Mouse (Mus musculus): ENCODE results near the gene Cacng6.
"Not testable (repeated sequence)": the region's sequence is repeated elsewhere in the genome, so short reads cannot be mapped to it uniquely, and the experiment has no call there.

The Cacng6 gene

DNA sequence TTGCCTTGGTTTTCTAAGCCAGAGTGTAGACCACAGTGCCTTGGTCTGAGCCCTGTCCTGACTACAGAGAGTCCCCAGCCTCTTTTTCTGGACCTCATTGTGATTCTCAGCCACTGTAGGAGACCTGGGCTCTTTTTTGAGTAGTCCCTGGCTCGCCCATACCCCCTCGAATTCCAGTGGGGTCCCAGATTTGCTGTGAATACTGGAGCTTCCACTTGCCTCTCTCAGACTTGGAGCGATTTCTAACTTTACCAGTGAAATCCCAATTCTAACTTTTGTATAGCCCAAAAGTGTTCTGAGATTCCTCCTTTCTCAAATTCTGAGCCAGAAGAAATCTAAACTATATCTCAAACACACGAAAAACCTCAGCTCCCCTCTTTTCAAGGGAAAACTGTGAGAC is at the start of gene Cacng6:
TSS of gene Cacng6 (plus strand) at position 301 of the 400 bp plus-strand sequence.
- in situ Hi-C loops (cut with MboI) = no loop called here

DNA sequence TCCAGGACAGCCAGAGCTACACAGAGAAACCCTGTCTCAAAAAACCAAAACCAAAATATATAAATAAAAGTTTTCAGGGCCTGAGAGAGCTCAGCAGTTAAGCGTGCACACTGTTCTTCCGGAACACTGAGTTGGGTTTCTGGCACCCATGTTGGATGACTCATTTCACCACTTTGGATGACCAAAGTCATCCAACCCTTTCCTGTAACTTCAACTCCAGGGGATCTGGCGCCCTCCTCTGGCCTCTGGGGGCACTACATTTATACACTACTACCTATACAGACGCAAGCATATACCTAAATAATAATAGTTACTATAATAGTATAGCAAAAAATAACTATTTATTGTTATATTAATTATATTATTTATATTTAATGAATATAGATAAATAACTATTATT is 47.2 kb upstream of the Cacng6 start:
- in situ Hi-C loops (cut with MboI) = no loop called here

- in situ Hi-C loops (cut with MboI) = no loop called here
These were observed 41.9 kb upstream of the Cacng6 start for GRCm38 (mm10) chr7:3382123-3382522.

DNA sequence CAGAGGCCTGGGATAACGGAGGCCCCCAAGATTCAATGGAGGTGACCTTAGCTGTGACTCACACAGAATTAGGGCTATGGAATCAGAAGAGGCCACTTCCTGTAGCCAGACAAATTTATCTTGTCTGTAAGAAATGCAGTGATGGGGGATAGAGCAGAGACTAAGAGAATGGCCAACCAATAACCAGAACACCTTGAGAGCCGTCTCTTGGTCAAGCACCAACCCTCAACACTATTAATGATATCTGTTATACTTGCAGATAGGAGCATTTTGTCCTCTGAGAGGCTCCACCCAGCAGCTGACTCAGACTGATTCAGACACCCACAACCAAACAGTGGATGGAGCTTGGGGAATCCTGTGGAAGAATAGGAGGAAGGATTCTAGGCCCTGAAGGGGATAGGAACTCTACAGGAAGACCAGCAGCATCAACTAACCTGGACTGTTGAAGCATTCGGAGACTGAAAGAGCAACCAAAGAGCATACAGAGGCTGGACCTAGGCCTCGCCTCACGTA is 39.1 kb upstream of the Cacng6 start:
- in situ Hi-C loops (cut with MboI) = no loop called here

DNA sequence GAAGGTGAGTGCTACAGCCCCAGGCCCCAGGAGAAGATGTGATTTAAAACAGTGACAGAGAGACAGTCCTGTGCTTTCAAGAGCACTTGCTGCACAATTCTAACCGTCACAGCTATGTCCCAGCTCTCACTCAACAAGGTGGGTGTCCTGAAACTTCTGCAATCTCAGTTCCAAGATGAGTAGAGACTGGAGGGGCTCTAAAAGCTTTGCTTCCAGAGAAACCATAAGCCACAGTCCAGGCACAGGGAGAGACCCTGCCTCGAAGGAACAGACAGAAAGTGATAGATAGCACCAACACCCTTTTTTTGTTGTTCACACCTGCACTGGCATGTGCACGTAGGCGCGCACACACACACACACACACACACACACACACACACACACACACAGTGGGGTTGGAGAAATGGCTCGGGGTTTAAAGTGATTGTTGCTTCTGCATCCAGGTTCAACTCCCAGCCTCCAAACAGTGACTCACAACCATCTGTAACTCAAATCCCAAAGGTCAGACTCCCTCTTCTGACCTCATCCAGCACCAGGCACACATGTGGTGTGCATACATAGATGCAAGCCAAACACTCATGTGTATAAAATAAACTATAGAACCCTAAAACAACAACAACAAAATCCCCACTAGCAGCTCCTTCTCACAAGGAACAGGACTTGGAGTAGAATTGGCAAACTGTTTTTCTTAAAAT is 37.8 kb upstream of the Cacng6 start:
- in situ Hi-C loops (cut with MboI) = no loop called here

DNA sequence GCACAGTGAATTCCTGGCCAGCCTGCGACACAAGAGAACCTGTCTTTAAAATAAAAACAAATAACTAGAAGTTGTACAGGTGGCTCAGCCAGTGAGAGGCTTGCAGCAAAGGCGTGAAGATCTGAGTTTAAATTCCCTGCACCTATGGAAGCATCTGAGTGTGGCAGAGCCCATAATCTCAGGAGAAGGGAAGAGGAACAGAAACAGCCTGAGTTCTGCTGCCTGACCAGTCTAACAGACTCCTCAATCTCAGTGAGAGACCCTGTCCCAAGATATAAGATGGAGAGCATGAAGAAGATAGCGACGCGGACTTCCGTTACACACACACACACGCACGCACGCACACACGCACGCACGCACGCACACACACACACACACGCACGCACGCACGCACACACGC is 36.2 kb upstream of the Cacng6 start:
- in situ Hi-C loops (cut with MboI) = no loop called here

GRCm38 (mm10) chr7:3388885-3389284 is 35.1 kb upstream of the Cacng6 start:
- in situ Hi-C loops (cut with MboI) = no loop called here

GRCm38 (mm10) chr7:3389444-3390412 is 34.3 kb upstream of the Cacng6 start:
- in situ Hi-C loops (cut with MboI) = no loop called here

DNA sequence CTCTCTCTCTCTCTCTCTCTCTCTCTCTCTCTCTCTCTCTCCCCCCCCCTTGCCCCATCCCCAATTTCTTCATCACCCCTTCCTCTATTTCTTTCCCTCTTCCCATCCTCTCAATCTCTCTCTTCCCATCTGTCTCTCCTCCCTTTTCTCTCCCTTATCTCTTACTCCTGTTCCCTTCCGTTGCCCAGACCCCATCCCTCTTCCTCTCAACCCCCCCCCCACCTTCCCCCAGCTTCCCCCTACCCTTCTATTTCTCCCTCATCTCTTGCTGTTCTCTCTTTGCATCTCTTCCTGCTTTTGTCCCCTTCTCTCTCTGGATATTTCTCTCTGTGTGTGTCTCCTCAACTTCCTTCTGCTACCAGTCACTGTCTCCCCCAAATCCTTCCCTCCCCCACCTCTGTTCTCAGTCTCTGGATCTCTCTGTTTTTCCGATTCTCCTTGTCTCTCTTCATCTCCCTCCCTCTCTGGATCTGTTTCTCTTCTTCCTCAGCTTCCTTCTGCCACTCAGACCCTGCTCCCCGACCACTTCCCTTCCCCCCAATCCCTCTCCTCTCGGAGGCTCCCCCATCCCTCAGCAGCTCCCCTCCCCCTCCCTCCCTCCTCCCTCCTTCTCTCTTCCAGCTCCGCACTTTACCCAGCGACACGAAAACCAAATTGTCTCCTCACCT is 33.4 kb upstream of the Cacng6 start, which contains the start of gene Cacng8:
TSS of gene Cacng8 (plus strand) at position 271 of the 668 bp plus-strand sequence.
- in situ Hi-C loops (cut with MboI) = no loop called here

DNA sequence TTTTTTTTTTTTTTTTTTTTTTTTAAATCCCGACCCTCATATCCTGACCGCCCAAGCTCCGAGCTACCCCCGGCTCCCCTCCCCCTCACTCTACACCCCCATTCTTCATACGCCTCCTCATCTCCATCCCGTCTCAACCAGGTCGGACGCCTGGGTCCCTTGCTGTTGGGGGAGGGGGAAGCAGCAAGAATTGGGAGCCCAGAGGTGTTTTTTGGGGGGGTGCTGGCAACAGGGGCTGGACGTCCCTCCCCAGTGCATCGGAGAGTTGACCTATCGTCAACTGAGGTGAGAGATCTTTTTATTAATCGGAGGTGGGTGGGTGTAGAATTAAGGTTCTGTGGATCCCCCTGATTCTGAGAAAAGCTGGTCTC is 32.9 kb upstream of the Cacng6 start:
- in situ Hi-C loops (cut with MboI) = no loop called here

GRCm38 (mm10) chr7:3391809-3392208 is 32.2 kb upstream of the Cacng6 start:
- in situ Hi-C loops (cut with MboI) = no loop called here

- in situ Hi-C loops (cut with MboI) = no loop called here
These were observed 26.6 kb upstream of the Cacng6 start for GRCm38 (mm10) chr7:3397355-3397754.

GRCm38 (mm10) chr7:3397797-3398196 is 26.2 kb upstream of the Cacng6 start:
- in situ Hi-C loops (cut with MboI) = no loop called here

DNA sequence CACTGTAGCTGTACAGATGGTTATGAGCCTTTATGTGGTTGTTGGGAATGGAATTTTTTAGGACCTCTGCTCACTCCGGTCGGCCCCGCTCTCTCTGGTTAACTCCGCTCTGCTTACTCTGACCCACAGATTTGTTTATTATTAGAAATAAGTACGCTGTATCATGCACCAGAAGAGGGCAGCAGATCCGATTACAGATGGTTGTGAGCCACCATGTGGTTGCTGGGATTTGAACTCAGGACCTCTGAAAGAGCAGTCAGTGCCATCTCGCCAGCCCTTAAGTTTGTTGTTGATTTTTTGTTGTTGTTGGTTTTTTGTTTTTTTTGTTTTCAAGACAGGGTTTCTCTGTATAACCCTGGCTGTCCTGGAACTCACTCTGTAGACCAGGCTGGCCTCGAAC is 25.6 kb upstream of the Cacng6 start:
- in situ Hi-C loops (cut with MboI) = not testable (repeated sequence)

GRCm38 (mm10) chr7:3399937-3400336 is 24.1 kb upstream of the Cacng6 start:
- in situ Hi-C loops (cut with MboI) = no loop called here

GRCm38 (mm10) chr7:3409729-3410520 is 14.1 kb upstream of the Cacng6 start:
- in situ Hi-C loops (cut with MboI) = no loop called here

DNA sequence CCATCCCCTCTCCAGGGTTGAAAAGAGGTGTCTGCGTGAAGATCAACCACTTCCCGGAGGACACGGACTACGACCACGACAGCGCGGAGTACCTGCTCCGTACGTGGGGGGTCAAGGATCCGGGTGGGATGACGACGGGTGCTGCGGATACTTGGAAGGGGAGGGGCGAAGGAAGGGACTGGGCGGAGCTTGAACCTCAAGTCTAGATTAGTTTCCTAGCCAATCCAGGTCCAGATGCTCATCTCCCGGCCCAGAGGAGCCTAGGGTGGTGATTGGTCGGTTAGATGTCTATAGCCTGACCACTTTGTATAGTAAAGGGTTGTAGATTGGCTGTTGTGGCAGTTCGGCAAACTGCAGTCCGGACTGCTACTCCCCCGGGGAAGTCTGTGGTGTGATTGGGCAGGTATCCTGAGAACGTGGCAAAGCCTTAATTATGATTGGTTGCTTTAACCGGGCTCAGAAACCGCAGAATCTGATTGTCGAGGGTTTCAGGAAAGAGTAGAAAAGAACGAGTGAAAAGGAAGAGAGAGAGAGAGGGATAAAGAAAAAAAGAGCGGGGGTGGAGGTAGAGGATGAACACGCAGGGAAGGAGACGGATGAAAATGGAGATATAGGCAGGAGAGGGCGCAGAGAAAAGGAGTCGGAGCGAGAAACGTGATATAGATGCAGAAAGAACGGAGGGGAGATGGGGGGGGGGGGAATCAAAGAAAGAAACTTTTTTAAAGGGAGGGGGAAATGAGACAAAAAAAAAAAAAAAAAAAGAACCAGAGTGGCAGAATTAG is 12.6 kb upstream of the Cacng6 start:
- in situ Hi-C loops (cut with MboI) = no loop called here

DNA sequence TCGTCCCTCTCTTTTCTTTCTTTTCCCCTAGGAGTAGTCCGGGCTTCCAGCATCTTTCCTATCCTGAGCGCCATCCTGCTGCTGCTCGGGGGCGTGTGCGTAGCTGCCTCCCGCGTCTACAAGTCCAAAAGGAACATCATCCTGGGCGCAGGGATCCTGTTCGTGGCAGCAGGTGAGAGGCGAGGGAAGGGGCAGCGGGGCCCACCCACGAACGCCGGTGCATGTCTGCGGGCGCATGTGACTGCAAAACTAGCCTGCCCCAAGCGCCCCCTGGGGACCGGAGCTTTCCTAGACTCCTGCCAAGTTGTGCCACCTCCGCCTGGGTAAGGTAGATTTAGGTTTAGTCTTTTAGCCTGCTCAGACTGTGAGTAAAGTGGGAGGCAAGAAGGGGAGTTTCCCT is 12.0 kb upstream of the Cacng6 start:
- in situ Hi-C loops (cut with MboI) = no loop called here

GRCm38 (mm10) chr7:3414888-3415287 is 9.1 kb upstream of the Cacng6 start:
- in situ Hi-C loops (cut with MboI) = no loop called here

- in situ Hi-C loops (cut with MboI) = no loop called here
These were observed 8.6 kb upstream of the Cacng6 start for GRCm38 (mm10) chr7:3415378-3415777.

DNA sequence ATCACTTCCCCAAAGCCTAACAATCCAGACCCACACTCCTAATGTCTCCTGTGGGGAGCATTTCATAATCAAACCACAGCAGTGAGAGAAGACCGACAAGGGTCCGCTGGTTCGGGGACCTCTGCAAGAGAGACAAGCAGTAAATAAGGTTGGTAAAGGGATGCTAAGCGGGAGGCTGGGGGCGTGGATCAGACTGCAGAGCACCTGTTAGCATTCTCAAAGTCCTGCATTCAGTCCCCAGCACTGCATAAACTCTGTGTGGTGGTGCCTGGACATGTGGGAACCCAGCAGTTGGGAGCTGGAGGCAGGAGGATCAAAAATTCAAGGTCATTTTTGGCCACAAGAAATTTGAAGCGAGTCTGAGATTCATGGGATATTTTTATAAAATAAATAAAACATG is 4.1 kb upstream of the Cacng6 start:
- in situ Hi-C loops (cut with MboI) = no loop called here

All from mature B cell (primary cell).